Mouse (Mus musculus): ENCODE data around the gene Rmnd1. TPM values are rescaled to one million over a fixed set of nuclear protein-coding genes. Genes with fewer than 3 reads are reported as not detected.
A peak's percentile ranks its signal among the peaks of the same experiment; 100 is the strongest.

The Rmnd1 gene
- polyA plus RNA-seq, 3 experiments from 2014 or later, result 40.1 to 45.0 (median 42.4) TPM

- no peak for ATAC-seq
These were observed 41.6 kb downstream of the Rmnd1 start for GRCm38 (mm10) chr10:4390550-4390949.

GRCm38 (mm10) chr10:4389461-4390112, 42.6 kb downstream of the Rmnd1 start:
- ATAC-seq, result no peak

DNA sequence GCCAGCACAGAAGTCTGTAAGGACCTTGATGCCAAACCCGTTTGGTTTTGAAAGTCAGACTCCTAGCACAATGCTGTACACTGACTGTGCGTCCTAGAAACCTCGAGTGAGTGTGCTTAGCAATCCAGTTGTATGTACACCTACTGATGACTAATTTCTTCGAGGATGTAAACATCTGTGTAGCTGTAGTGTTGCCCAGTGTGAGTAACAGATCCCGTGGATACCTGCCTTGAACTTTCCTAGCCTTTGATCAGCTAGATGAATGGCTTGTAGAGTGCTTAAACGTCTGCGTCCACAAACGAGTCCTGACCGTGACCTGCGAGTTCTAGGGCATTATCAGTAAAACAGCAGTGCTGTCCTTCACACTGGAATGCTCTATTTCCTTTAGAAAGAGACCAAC, 43.2 kb downstream of the Rmnd1 start:
- no peak for ATAC-seq

DNA sequence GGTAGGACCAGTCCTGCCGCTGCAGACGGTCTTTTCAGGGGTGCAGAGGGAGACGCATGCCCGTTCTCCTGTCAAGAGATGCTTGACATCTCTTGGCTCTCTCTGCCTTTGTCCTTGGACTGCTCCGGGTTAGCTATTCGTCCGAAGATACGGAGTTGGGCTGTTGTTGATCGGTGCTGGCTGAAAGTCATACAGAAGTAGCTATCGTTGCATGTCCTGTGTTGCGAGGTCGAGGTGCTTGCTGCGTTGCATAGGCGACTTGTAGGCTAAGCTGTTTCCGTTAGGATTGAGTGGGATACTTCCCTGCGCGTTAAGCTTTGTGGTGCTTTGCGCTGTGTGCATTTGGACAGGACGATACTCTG, 43.8 kb downstream of the Rmnd1 start:
- ATAC-seq, result no peak

- ATAC-seq, result peak; percentile 2
These were observed 44.3 kb downstream of the Rmnd1 start, which contains the start of gene Zbtb2 for GRCm38 (mm10) chr10:4387701-4388383. Zbtb2 (minus strand) TSS chr10:4388108.

DNA sequence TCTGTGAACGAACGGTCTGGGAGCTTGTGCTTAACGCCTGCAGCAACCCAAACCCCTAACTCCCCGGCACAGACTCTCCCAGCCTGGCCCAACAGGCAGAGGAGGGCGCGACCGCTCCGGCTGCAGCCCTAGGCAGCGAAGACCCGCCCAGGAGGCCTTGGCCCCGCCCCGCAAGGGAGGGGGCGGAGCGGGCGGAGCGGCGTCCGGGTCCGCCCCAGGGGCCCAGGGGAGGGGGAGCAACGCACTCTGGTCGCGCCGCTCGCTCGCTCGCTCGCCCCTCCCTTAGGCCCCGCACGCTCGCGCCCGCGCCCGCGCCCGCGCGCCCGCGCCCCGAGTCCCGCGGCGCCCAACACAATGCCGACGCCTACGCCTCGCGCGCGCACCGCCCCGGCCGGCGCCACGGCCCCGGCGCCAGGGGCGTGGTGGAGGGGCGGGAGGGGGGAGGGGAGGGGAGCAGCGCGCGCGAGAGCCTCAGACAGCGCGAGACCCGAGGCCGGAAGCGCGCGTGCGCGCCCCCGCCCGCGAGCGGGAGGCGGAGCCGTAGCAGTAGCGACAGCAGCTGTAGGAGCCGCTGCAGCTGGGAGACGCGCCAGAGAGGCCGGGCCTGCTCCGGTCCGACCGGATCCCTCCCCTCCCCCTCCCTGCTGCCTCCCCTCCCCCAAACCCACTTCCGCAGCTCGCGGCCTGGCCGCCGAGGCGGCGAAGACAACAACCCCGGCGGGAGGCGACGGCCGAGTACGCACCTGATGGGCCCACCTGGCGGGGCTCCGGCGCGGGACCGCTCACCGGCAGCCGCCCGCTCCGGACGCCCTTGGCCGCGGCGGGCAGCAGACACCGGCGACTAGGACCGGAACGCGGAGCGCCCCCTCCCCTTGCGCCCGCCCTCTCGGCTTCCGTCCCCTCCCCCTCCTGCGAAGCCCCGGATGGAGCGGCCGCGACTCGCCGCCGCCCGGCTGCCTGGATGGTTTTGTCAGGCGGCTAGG, 45.3 kb downstream of the Rmnd1 start:
- peak; percentile 79 for ATAC-seq

GRCm38 (mm10) chr10:4384244-4384643, 47.9 kb downstream of the Rmnd1 start:
- no peak for ATAC-seq

DNA sequence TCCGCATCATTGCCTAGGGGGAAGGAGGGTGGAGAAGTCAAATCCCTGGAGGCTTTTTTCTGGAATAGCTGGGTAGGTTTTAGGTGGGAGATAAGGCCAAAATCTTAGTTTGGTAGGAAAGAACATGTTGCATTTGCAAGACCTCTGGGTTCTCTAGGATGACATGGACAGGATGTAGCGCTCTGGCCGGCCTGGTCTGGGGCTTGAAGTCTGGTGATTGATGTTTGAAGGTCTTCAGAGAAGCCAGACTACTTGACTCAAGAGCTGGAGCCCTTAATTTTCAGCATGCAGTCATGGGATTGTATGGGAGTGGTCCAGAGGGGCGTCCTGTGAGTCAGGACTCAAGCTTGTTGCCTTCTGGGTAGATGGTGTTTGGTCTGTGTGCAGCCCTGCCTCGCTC, 51.4 kb downstream of the Rmnd1 start:
- ATAC-seq, result no peak

GRCm38 (mm10) chr10:4376931-4377330, 55.3 kb downstream of the Rmnd1 start:
- no peak for ATAC-seq

GRCm38 (mm10) chr10:4376461-4376860, 55.7 kb downstream of the Rmnd1 start:
- no peak for ATAC-seq

DNA sequence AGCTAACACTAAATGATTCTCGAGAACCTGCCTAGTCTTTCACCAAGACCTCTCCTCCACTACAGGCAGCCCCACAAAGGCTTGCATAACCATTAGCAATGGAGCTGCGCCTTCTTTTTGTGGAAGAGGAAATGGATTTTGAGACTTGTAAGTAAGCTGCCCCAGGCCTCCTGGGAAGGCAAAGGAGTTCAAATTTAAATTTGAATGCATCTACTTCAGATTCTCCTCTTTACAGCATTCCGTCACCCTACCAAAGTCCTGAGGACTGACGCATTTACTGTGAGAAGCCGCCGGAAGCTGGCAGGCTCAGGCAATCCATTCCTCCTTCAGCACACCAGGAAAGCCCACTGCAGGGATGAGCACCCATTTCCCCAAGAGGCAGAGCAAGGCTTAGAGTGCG, 56.9 kb downstream of the Rmnd1 start:
- ATAC-seq, result no peak

DNA sequence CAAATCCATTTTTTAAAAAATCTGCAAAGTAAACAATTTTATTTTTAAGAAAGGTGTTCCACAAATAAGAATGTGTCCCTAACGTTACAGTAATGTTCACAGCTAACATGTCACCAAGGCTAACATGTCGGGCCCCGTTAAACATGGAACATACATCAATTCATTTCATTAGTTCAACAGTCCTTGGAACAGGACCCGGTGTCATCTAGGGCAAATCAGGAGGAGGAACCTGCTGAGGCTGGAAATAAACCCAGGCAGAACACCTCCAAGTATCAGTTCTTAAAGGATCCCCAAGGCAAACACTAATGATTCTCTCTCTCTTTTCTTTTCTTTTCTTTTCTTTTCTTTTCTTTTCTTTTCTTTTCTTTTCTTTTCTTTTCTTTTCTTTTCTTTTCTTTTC, 57.5 kb downstream of the Rmnd1 start:
- no peak for ATAC-seq

DNA sequence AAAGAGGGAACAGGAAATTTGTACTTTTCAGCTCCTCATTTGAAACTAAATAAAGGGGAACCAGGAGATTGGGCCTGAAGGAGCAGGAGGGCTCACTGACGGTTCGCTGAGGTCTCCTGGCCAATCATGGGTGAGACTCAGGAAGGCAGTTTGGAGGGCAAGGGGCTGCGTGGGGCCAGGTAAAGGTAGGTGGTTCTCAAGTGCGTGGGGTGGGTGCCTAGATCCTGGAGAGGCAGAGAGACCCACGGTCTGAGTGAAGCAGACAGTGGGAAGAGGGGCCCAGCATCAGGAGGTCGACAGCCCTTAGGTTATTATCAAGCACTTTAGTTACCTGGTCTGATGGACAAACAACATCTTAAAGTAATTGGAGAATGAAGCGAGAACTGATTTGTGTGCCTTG, 57.9 kb downstream of the Rmnd1 start:
- ATAC-seq, result no peak

DNA sequence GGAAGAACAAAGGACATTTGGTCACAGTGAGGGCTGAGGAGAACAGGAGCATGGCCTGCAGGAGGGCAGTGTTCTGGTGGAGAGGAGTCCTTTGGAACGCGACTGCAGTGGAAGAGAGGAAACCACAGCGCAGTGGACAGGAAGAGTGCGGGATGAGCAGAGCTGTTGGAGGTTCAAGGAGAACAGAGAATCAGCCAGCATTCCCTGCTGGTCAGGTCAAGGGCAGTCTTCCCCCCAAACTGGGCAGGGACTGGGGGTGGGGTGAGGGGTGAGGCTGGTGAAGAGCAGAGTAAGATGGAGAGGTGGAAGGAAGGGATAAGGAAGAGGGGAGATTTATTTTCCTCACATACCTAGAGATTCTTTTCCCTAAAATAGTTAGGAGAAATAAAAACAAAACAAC, 58.6 kb downstream of the Rmnd1 start:
- ATAC-seq, result no peak

GRCm38 (mm10) chr10:4372011-4372410, 60.2 kb downstream of the Rmnd1 start:
- peak; percentile 86 for ATAC-seq

DNA sequence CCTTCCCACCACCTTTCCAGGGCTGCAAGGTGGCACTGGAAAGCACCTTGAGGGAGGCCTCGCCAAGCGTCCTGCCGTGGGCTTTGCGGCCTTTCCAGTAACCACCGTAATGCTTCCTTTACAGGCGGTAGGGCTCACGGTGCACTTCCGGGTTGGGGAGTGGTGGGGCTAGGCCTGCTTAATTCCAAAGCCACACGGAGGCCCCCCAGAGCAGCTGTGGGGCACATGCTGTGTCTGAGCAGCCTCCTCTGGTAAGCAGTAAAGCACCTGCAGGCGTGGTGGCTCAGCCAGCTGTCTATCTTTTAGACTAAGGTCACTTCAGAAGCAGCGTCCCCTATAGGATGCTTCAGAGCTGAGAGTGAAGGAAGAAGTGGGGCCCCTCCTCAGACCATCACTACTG, 62.1 kb downstream of the Rmnd1 start:
- ATAC-seq, result no peak

- ATAC-seq, result no peak
These were observed 67.6 kb downstream of the Rmnd1 start for GRCm38 (mm10) chr10:4364618-4365017.

GRCm38 (mm10) chr10:4357435-4357834, 74.8 kb downstream of the Rmnd1 start:
- peak; percentile 60 for ATAC-seq

GRCm38 (mm10) chr10:4356640-4357039, 75.5 kb downstream of the Rmnd1 start:
- peak; percentile 19 for ATAC-seq

GRCm38 (mm10) chr10:4355882-4356451, 76.2 kb downstream of the Rmnd1 start:
- peak; percentile 76 for ATAC-seq

- no peak for ATAC-seq
These were observed 77.6 kb downstream of the Rmnd1 start for GRCm38 (mm10) chr10:4354371-4355260.

Measured in inflammation-experienced regulatory T-cells, adult 6 months (primary cell).